Mouse (Mus musculus): Measurements from ENCODE around the gene Oat. TPM values are rescaled to one million over a fixed set of nuclear protein-coding genes. Genes with fewer than 3 reads are reported as not detected.

Gene Oat
- polyA plus RNA-seq, 1 experiment = 98.5 TPM

DNA sequence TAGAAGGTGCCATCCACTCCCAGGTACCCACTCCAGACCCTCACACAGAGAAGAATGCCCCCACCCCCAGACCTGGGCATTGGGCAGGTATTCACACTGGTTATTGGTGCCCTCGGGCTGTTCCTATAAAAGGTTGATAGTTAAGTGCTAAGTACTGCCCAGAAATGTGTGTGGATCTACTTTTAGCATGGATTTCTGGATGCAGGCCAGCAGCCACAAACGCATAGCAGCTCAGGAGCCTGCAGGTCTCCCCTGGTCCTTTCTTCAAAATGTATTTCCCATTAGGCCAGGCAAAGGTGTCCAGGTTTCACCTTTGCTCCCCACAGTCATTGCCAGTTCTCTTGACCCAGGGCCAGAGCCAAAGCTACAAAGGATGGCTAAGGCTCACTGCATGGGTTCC, 67.1 kb downstream of the Oat start:
- DNase-seq = no peak
- 49% methylated on average over 2 of the region's 2 CpGs for WGBS

More for the DNA sequence above, 67.1 kb downstream of the Oat start:
- no peak for TF ChIP-seq CTCF (IDR thresholded peaks at IDR 0.05; ENCODE audit: borderline replicate concordance, insufficient read depth, low read depth, low read length)
- no peak for TF ChIP-seq POLR2A (IDR thresholded peaks at IDR 0.05; ENCODE audit: borderline replicate concordance, insufficient read depth, low read length)
- H3K4me3 ChIP-seq (replicated peaks; ENCODE audit: insufficient read depth, low read depth, low read length) = no peak overlapping the region
- H3K27ac ChIP-seq (ENCODE audit: insufficient read depth, low read length) = no peak overlapping the region
- H3K4me1 ChIP-seq (ENCODE audit: control insufficient read depth, insufficient read depth, low read length) = no peaks in the 10 kb centered on the region
- H3K27me3 ChIP-seq (ENCODE audit: control insufficient read depth, insufficient read depth, low read length) = no peaks in the 10 kb centered on the region

Other genes starting within 250 kb of the Oat start
- not detected in 2 replicates for gene Nkx1-2, start 23.2 kb upstream of the Oat start, polyA plus RNA-seq (2012; rRNA removed)
- 26.7 and 30.4 TPM in 2 replicates for gene Lhpp, start 34.2 kb upstream of the Oat start, polyA plus RNA-seq (2012; rRNA removed)
- 37.3 and 37.8 TPM in 2 replicates for gene Fam53b, start 237.5 kb upstream of the Oat start, polyA plus RNA-seq (2012; rRNA removed)

Data from cerebellum, adult 2 months (tissue).